Mouse (Mus musculus): Measurements from ENCODE around the gene Mtrf1. TPM values are rescaled to one million over a fixed set of nuclear protein-coding genes. Genes with fewer than 3 reads are reported as not detected.

Mtrf1 gene
- polyA plus RNA-seq (2012; fragmentation: generic; extraction: Trizol), result 1 to 10 TPM in 1 of 2 experiments, under 1 TPM in 1; 0.12 to 2.4 TPM

GRCm38 (mm10) chr14:79397321-79398122 is at the start of gene Mtrf1:
TSS of gene Mtrf1 (plus strand) at chr14:79397772.

GRCm38 (mm10) chr14:79390265-79390926 is 7.2 kb upstream of the Mtrf1 start, which contains the start of gene Naa16:
TSS of gene Naa16 (minus strand) at chr14:79390778.

GRCm38 (mm10) chr14:79425979-79426729 is 28.6 kb downstream of the Mtrf1 start, which contains the start of gene Kbtbd7:
TSS of gene Kbtbd7 (plus strand) at chr14:79426511.

GRCm38 (mm10) chr14:79451681-79452590 is 54.4 kb downstream of the Mtrf1 start, which contains the start of gene Kbtbd6:
TSS of gene Kbtbd6 (plus strand) at chr14:79451835.

Other genes with a start within 250 kb of the Mtrf1 start
- not detected for gene Zfp957, start 150.4 kb upstream of the Mtrf1 start, polyA plus RNA-seq (2012; fragmentation: generic; extraction: Trizol)
- 1 to 10 TPM in 1 of 2 experiments, under 1 TPM in 1; 0.34 to 5.3 TPM for gene Rgcc, start 96.1 kb upstream of the Mtrf1 start, polyA plus RNA-seq (2012; fragmentation: generic; extraction: Trizol)
- gene Naa16, start 7.0 kb upstream of the Mtrf1 start, polyA plus RNA-seq (2012; fragmentation: generic; extraction: Trizol), result 1 to 10 TPM; 1.3 to 3.7 TPM
- 1 to 10 TPM in 1 of 2 experiments, under 1 TPM in 1; 0.06 to 1.2 TPM for gene Kbtbd7, start 28.7 kb downstream of the Mtrf1 start, polyA plus RNA-seq (2012; fragmentation: generic; extraction: Trizol)
- not detected for gene Kbtbd6, start 54.1 kb downstream of the Mtrf1 start, polyA plus RNA-seq (2012; fragmentation: generic; extraction: Trizol)
- gene Elf1, start 83.4 kb downstream of the Mtrf1 start, polyA plus RNA-seq (2012; fragmentation: generic; extraction: Trizol), result 1 to 10 TPM in 1 of 2 experiments, under 1 TPM in 1; 0.40 to 3.8 TPM
- 1 to 10 TPM; 3.2 to 8.7 TPM for gene Wbp4, start 83.7 kb downstream of the Mtrf1 start, polyA plus RNA-seq (2012; fragmentation: generic; extraction: Trizol)
- gene Sugt1, start 189.9 kb downstream of the Mtrf1 start, polyA plus RNA-seq (2012; fragmentation: generic; extraction: Trizol), result 10 to 100 TPM; 13.4 to 57.2 TPM